Mouse (Mus musculus): ENCODE data around the gene Aff3. TPM values are rescaled to one million over a fixed set of nuclear protein-coding genes. Genes with fewer than 3 reads are reported as not detected.
A peak's percentile ranks its signal among the peaks of the same experiment; 100 is the strongest.

The Aff3 gene
- total and polyA plus RNA-seq, 3 experiments, result 1.4 to 3.1 (median 2.4) TPM

GRCm38 (mm10) chr1:38650031-38650430 lies 14.7 kb downstream of the Aff3 start:
- no peaks in the 10 kb centered on the region for H3K27me3 ChIP-seq (ENCODE audit: control insufficient read depth, insufficient read depth, low read length)
- no peaks in the 10 kb centered on the region for H3K79me2 ChIP-seq (replicated peaks; ENCODE audit: control insufficient read depth, insufficient read depth, low read length)
- H3K9ac ChIP-seq (ENCODE audit: low read depth, low read length), result no peak overlapping the region
- intact Hi-C loops (cut with DNase I), result no loop called here
- no peak overlapping the region for H3K4me3 ChIP-seq
- 75% methylated on average over 7 of the region's 7 CpGs for WGBS
- TF ChIP-seq CTCF (IDR thresholded peaks at IDR 0.05), result no peak
- DNase-seq, result no peak
- no peaks in the 10 kb centered on the region for H3K36me3 ChIP-seq (ENCODE audit: control insufficient read depth, insufficient read depth, low read length)
- H3K4me1 ChIP-seq (ENCODE audit: control insufficient read depth, insufficient read depth, low read length), result no peaks in the 10 kb centered on the region
- H3K27ac ChIP-seq, result no peak overlapping the region

- intact Hi-C loops (cut with DNase I), result no loop called here
- H3K4me1 ChIP-seq (ENCODE audit: control insufficient read depth, insufficient read depth, low read length), result no peaks in the 10 kb centered on the region
- TF ChIP-seq CTCF (IDR thresholded peaks at IDR 0.05), result no peak
- no peak for TF ChIP-seq POLR2A (IDR thresholded peaks at IDR 0.05; ENCODE audit: insufficient read depth, low read depth, low read length)
- TF ChIP-seq EP300 (IDR thresholded peaks at IDR 0.05; ENCODE audit: insufficient read depth, low read depth, low read length), result no peak
- no peak for DNase-seq
- H3K79me2 ChIP-seq (replicated peaks; ENCODE audit: control insufficient read depth, insufficient read depth, low read length), result no peaks in the 10 kb centered on the region
- H3K27ac ChIP-seq, result no peak overlapping the region
- H3K4me3 ChIP-seq, result no peak overlapping the region
- 60% methylated on average over 3 of the region's 3 CpGs for WGBS
- H3K9ac ChIP-seq (ENCODE audit: low read depth, low read length), result no peak overlapping the region
- H3K36me3 ChIP-seq (ENCODE audit: control insufficient read depth, insufficient read depth, low read length), result no peaks in the 10 kb centered on the region
- H3K27me3 ChIP-seq (ENCODE audit: control insufficient read depth, insufficient read depth, low read length), result no peaks in the 10 kb centered on the region
Measured at GRCm38 (mm10) chr1:38649174-38649573, 15.6 kb downstream of the Aff3 start.

- TF ChIP-seq POLR2A (IDR thresholded peaks at IDR 0.05; ENCODE audit: insufficient read depth, low read depth, low read length) (no peak), CTCF (IDR thresholded peaks at IDR 0.05) (no peak), EP300 (IDR thresholded peaks at IDR 0.05; ENCODE audit: insufficient read depth, low read depth, low read length) (no peak)
- intact Hi-C loops (cut with DNase I), result no loop called here
- Histone ChIP-seq H3K4me3 (no peak overlapping the region), H3K9ac (ENCODE audit: low read depth, low read length) (no peak overlapping the region), H3K27ac (no peak overlapping the region), H3K27me3 (ENCODE audit: control insufficient read depth, insufficient read depth, low read length) (no peaks in the 10 kb centered on the region), H3K79me2 (replicated peaks; ENCODE audit: control insufficient read depth, insufficient read depth, low read length) (no peaks in the 10 kb centered on the region), H3K36me3 (ENCODE audit: control insufficient read depth, insufficient read depth, low read length) (no peaks in the 10 kb centered on the region), H3K4me1 (ENCODE audit: control insufficient read depth, insufficient read depth, low read length) (no peaks in the 10 kb centered on the region)
- DNase-seq, result no peak
- whole genome bisulfite sequencing, result 64% methylated on average over 4 of the region's 4 CpGs
Measured at GRCm38 (mm10) chr1:38642288-38642687, 22.5 kb downstream of the Aff3 start.

GRCm38 (mm10) chr1:38639669-38640068 lies 25.1 kb downstream of the Aff3 start:
- DNase-seq, result no peak
- Histone ChIP-seq H3K27ac (no peak overlapping the region), H3K4me1 (ENCODE audit: control insufficient read depth, insufficient read depth, low read length) (no peaks in the 10 kb centered on the region), H3K36me3 (ENCODE audit: control insufficient read depth, insufficient read depth, low read length) (no peaks in the 10 kb centered on the region), H3K9ac (ENCODE audit: low read depth, low read length) (no peak overlapping the region), H3K27me3 (ENCODE audit: control insufficient read depth, insufficient read depth, low read length) (no peaks in the 10 kb centered on the region), H3K4me3 (no peak overlapping the region), H3K79me2 (replicated peaks; ENCODE audit: control insufficient read depth, insufficient read depth, low read length) (no peaks in the 10 kb centered on the region)
- intact Hi-C loops (cut with DNase I), result no loop called here
- WGBS, result 59% methylated on average over 5 of the region's 5 CpGs
- TF ChIP-seq EP300 (IDR thresholded peaks at IDR 0.05; ENCODE audit: insufficient read depth, low read depth, low read length) (no peak), CTCF (IDR thresholded peaks at IDR 0.05) (peak; percentile 26; the same call in 1 of the 2 replicates)

- intact Hi-C loops (cut with DNase I), result no loop called here
- 80% methylated on average over 7 of the region's 7 CpGs for WGBS
- no peak overlapping the region for H3K9ac ChIP-seq (ENCODE audit: low read depth, low read length)
- no peaks in the 10 kb centered on the region for H3K27me3 ChIP-seq (ENCODE audit: control insufficient read depth, insufficient read depth, low read length)
- TF ChIP-seq CTCF (IDR thresholded peaks at IDR 0.05) (no peak), EP300 (IDR thresholded peaks at IDR 0.05; ENCODE audit: insufficient read depth, low read depth, low read length) (no peak), POLR2A (IDR thresholded peaks at IDR 0.05; ENCODE audit: insufficient read depth, low read depth, low read length) (no peak)
- no peak overlapping the region for H3K27ac ChIP-seq
- DNase-seq, result no peak
- no peaks in the 10 kb centered on the region for H3K79me2 ChIP-seq (replicated peaks; ENCODE audit: control insufficient read depth, insufficient read depth, low read length)
- H3K4me3 ChIP-seq, result no peak overlapping the region
- H3K36me3 ChIP-seq (ENCODE audit: control insufficient read depth, insufficient read depth, low read length), result no peaks in the 10 kb centered on the region
- no peaks in the 10 kb centered on the region for H3K4me1 ChIP-seq (ENCODE audit: control insufficient read depth, insufficient read depth, low read length)
Measured at GRCm38 (mm10) chr1:38635596-38635995, 29.2 kb downstream of the Aff3 start.

- H3K4me1 ChIP-seq (ENCODE audit: control insufficient read depth, insufficient read depth, low read length), result no peaks in the 10 kb centered on the region
- TF ChIP-seq CTCF (IDR thresholded peaks at IDR 0.05) (no peak), EP300 (IDR thresholded peaks at IDR 0.05; ENCODE audit: insufficient read depth, low read depth, low read length) (no peak), POLR2A (IDR thresholded peaks at IDR 0.05; ENCODE audit: insufficient read depth, low read depth, low read length) (no peak)
- H3K27ac ChIP-seq, result no peak overlapping the region
- peaks cover under 1% of the 10 kb centered on the region; the same call in 1 of the 2 replicates for H3K27me3 ChIP-seq (ENCODE audit: control insufficient read depth, insufficient read depth, low read length)
- H3K4me3 ChIP-seq, result no peak overlapping the region
- H3K36me3 ChIP-seq (ENCODE audit: control insufficient read depth, insufficient read depth, low read length), result no peaks in the 10 kb centered on the region
- intact Hi-C loops (cut with DNase I), result no loop called here
- no peak overlapping the region for H3K9ac ChIP-seq (ENCODE audit: low read depth, low read length)
- no peaks in the 10 kb centered on the region for H3K79me2 ChIP-seq (replicated peaks; ENCODE audit: control insufficient read depth, insufficient read depth, low read length)
- no peak for DNase-seq
- WGBS, result 81% methylated on average over 7 of the region's 7 CpGs
Measured at GRCm38 (mm10) chr1:38634081-38634480, 30.7 kb downstream of the Aff3 start.
